Mouse (Mus musculus) CH12.LX (cell line): Measurements from ENCODE around the gene Macrod2. TPM values are rescaled to one million over a fixed set of nuclear protein-coding genes. Genes with fewer than 3 reads are reported as not detected.

Experiments
- DNase-seq: peaks from one replicate; pipeline ENCODE4 v3.0.0-alpha.2; 2013; ENCODE audit errors: extremely low read depth
- H3K27ac ChIP-seq: 2 replicates; pipeline ENCODE4 v1.5.1; 2012; ENCODE audit warnings: low read depth, mild to moderate bottlenecking, control low read depth, moderate library complexity; ENCODE audit not compliant: insufficient read depth
- H3K27me3 ChIP-seq: replicated peaks from 2 replicates; pipeline ENCODE3; 2012; ENCODE audit warnings: inconsistent platforms
- H3K36me3 ChIP-seq, 2 experiments: replicated peaks in 1 of 2; 2 replicates each; pipeline versions ENCODE3 to v1.6.1; 2012; ENCODE audit warnings: inconsistent platforms in 1 of 2, low read length in 1 of 2, mild to moderate bottlenecking in 1 of 2, mixed read lengths in 1 of 2, moderate library complexity in 1 of 2; ENCODE audit not compliant: control insufficient read depth in 1 of 2, insufficient read depth in 1 of 2
- H3K4me1 ChIP-seq, 2 experiments: 2 replicates each; pipeline ENCODE4 v1.6.1; 2012; ENCODE audit warnings: inconsistent platforms in 1 of 2, moderate library complexity in 1 of 2; ENCODE audit not compliant: insufficient read depth in 2 of 2, control insufficient read depth in 1 of 2
- H3K4me2 ChIP-seq: 2 replicates; pipeline ENCODE4 v1.6.1; 2012; ENCODE audit warnings: low read depth, mild to moderate bottlenecking, control low read depth; ENCODE audit not compliant: poor library complexity, insufficient read depth, severe bottlenecking
- H3K4me3 ChIP-seq, 3 experiments: fragments of 150-350 bp in 1 of 3; sonication (generic) in 1 of 3; replicated peaks in 1 of 3; 2 replicates each; pipeline versions ENCODE3 to v1.5.1; 2011 to 2012; ENCODE audit warnings: low read depth in 2 of 3, low read length in 2 of 3, mild to moderate bottlenecking in 2 of 3, moderate library complexity in 2 of 3, control low read depth in 1 of 3, improper control_type of control experiment in 1 of 3, inconsistent platforms in 1 of 3, mixed read lengths in 1 of 3; ENCODE audit not compliant: poor library complexity in 1 of 3
- H3K79me2 ChIP-seq: replicated peaks from 2 replicates; pipeline ENCODE4 v1.6.1; 2012; ENCODE audit warnings: mild to moderate bottlenecking, moderate library complexity; ENCODE audit not compliant: control insufficient read depth, poor library complexity, insufficient read depth, severe bottlenecking; ENCODE audit errors: extremely low read depth
- H3K9ac ChIP-seq: 2 replicates; pipeline ENCODE4 v1.6.1; 2012; ENCODE audit warnings: low read depth, mild to moderate bottlenecking, control low read depth, moderate library complexity; ENCODE audit not compliant: insufficient read depth
- H3K9me3 ChIP-seq: replicated peaks from 2 replicates; pipeline ENCODE3; 2012; ENCODE audit warnings: low read length, inconsistent platforms, mixed read lengths
- CHD2 ChIP-seq: IDR thresholded peaks from 2 replicates; pipeline ENCODE4 v1.6.1; 2011; ENCODE audit warnings: low read length, improper control_type of control experiment
- CTCF ChIP-seq, 2 experiments: IDR thresholded peaks in 1 of 2; conservative IDR thresholded peaks in 1 of 2; 2 replicates each; pipeline ENCODE4 v1.5.1; 2011 to 2012; ENCODE audit warnings: low read depth in 2 of 2, low read length in 2 of 2, improper control_type of control experiment in 1 of 2, inconsistent platforms in 1 of 2, mild to moderate bottlenecking in 1 of 2, moderate library complexity in 1 of 2
- E2F4 ChIP-seq: IDR thresholded peaks from 2 replicates; pipeline ENCODE4 v1.6.1; 2011; ENCODE audit warnings: low read depth, low read length, improper control_type of control experiment; ENCODE audit not compliant: insufficient replicate concordance
- EP300 ChIP-seq: IDR thresholded peaks from 2 replicates; pipeline ENCODE4 v1.6.1; 2011; ENCODE audit warnings: low read length, improper control_type of control experiment
- GABPA ChIP-seq: IDR thresholded peaks from 2 replicates; pipeline ENCODE4 v1.6.1; 2012; ENCODE audit warnings: low read depth, low read length, improper control_type of control experiment, inconsistent platforms; ENCODE audit not compliant: insufficient replicate concordance
- HCFC1 ChIP-seq: IDR thresholded peaks from 2 replicates; pipeline ENCODE4 v1.6.1; 2012; ENCODE audit warnings: low read depth, mild to moderate bottlenecking, inconsistent platforms, low read length, improper control_type of control experiment
- JUND ChIP-seq: conservative IDR thresholded peaks from 2 replicates; pipeline ENCODE4 v1.6.1; 2011; ENCODE audit warnings: low read depth, low read length, improper control_type of control experiment
- KAT2A ChIP-seq: IDR thresholded peaks from 2 replicates; pipeline ENCODE4 v1.6.1; 2012; ENCODE audit warnings: low read length, improper control_type of control experiment, inconsistent platforms; ENCODE audit not compliant: insufficient replicate concordance
- MAZ ChIP-seq: IDR thresholded peaks from 2 replicates; pipeline ENCODE4 v1.6.1; 2012; ENCODE audit warnings: low read depth, mild to moderate bottlenecking, inconsistent platforms, low read length, improper control_type of control experiment, moderate library complexity
- MEF2A ChIP-seq: IDR thresholded peaks from 2 replicates; pipeline ENCODE4 v1.6.1; 2014; ENCODE audit warnings: low read depth, mild to moderate bottlenecking, inconsistent platforms, low read length, improper control_type of control experiment, borderline replicate concordance
- MXI1 ChIP-seq: IDR thresholded peaks from 2 replicates; pipeline ENCODE4 v1.6.1; 2011; ENCODE audit warnings: mild to moderate bottlenecking, low read depth, low read length, improper control_type of control experiment
- MYC ChIP-seq: IDR thresholded peaks from 2 replicates; pipeline ENCODE4 v1.6.1; 2011; ENCODE audit warnings: low read depth, mild to moderate bottlenecking, improper control_type of control experiment, low read length
- NELFE ChIP-seq: IDR thresholded peaks from 2 replicates; pipeline ENCODE4 v1.6.1; 2011; ENCODE audit warnings: low read depth, low read length, improper control_type of control experiment
- PAX5 ChIP-seq: IDR thresholded peaks from 2 replicates; pipeline ENCODE4 v1.6.1; 2012; ENCODE audit warnings: low read length, inconsistent platforms, mixed read lengths
- POLR2AphosphoS2 ChIP-seq: IDR thresholded peaks from 2 replicates; pipeline ENCODE4 v1.6.1; 2011; ENCODE audit warnings: low read depth, low read length, improper control_type of control experiment
- SIN3A ChIP-seq: IDR thresholded peaks from 2 replicates; pipeline ENCODE4 v1.6.1; 2012; ENCODE audit warnings: low read length, improper control_type of control experiment, inconsistent platforms
- SMC3 ChIP-seq: IDR thresholded peaks from 2 replicates; pipeline ENCODE4 v1.6.1; 2011; ENCODE audit warnings: low read depth, low read length, improper control_type of control experiment
- TBP ChIP-seq: conservative IDR thresholded peaks from 2 replicates; pipeline ENCODE4 v1.6.1; 2011; ENCODE audit warnings: low read depth, low read length, improper control_type of control experiment
- USF1 ChIP-seq: IDR thresholded peaks from 2 replicates; pipeline ENCODE4 v1.6.1; 2014; ENCODE audit warnings: low read depth, mild to moderate bottlenecking, inconsistent platforms, low read length, improper control_type of control experiment
- USF2 ChIP-seq: conservative IDR thresholded peaks from 2 replicates; pipeline ENCODE4 v1.6.1; 2011; ENCODE audit warnings: low read depth, low read length, improper control_type of control experiment
- ZMIZ1 ChIP-seq: IDR thresholded peaks from 2 replicates; pipeline ENCODE4 v1.6.1; 2012; ENCODE audit warnings: low read depth, mild to moderate bottlenecking, inconsistent platforms, low read length, improper control_type of control experiment
- dilution Hi-C: fragments of 300-500 bp; cut with MboI; formaldehyde crosslinking; loops from 2 replicates; pipeline ENCODE4 v1.14.3; 2020; ENCODE audit warnings: low sequenced_read_pairs; ENCODE audit not compliant: extremely low pct_unique_long_range_greater_than_20kb, extremely low pct_ligation_motif_present
- in situ Hi-C: fragments of 300-500 bp; cut with MboI; formaldehyde crosslinking; loops from 3 replicates; pipeline ENCODE4 v1.14.3; 2019; ENCODE audit warnings: low sequenced_read_pairs, low pct_ligation_motif_present, low pct_unique_long_range_greater_than_20kb, mixed read lengths
- polyA plus RNA-seq: library from polyadenylated mRNA; unstranded; fragments of >175 nt; gene quantifications from 2 replicates; pipeline ENCODE4 v1.2.1, GENCODE M21; 2012; ENCODE audit warnings: low read depth; ENCODE audit not compliant: insufficient read length
- total RNA-seq, 2 experiments: library from RNA; depleted of rRNA; stranded (reverse); fragments of 300-350 nt in 1 of 2; fragments of >200 nt in 1 of 2; gene quantifications; 2 replicates each; pipeline ENCODE4 v1.2.3; 2012 to 2014

Macrod2 gene
- total and polyA plus RNA-seq, 3 experiments, result not detected

GRCm38 (mm10) chr2:142373978-142374377, 1978.9 kb downstream of the Macrod2 start:
- Histone ChIP-seq H3K9me3 (no peaks in the 10 kb centered on the region), H3K79me2 (no peaks in the 10 kb centered on the region), H3K9ac (no peak overlapping the region), H3K27ac (no peak overlapping the region), H3K27me3 (no peaks in the 10 kb centered on the region), H3K36me3 (no peaks in the 10 kb centered on the region)
- dilution Hi-C loops, result no loop called here
- DNase-seq, result no peak
- TF ChIP-seq SMC3 (no peak), SIN3A (no peak), E2F4 (no peak), MXI1 (no peak), EP300 (no peak), MYC (no peak), GABPA (no peak), MEF2A (no peak), POLR2AphosphoS2 (no peak)
- TF ChIP-seq, all 38 proteins: peak for 0
- no peaks in the 10 kb centered on the region for H3K4me1 ChIP-seq
- in situ Hi-C loops, result no loop called here
- H3K4me2 ChIP-seq, result no peak overlapping the region
- H3K4me3 ChIP-seq, result no peak overlapping the region

GRCm38 (mm10) chr2:142380563-142380962, 1985.5 kb downstream of the Macrod2 start:
- TF ChIP-seq CHD2, result no peak
- no peak for TF ChIP-seq MYC
- no peak for TF ChIP-seq NELFE
- no peak for TF ChIP-seq CTCF (conservative IDR thresholded peaks at IDR 0.05 in 1 of 2, IDR thresholded peaks at IDR 0.05 in 1 of 2; ENCODE audit: low read depth in 2 of 2, low read length in 2 of 2)
- no peak for TF ChIP-seq SMC3
- no peak for TF ChIP-seq TBP
- no peak for TF ChIP-seq PAX5
- TF ChIP-seq ZMIZ1, result no peak
- no peak for TF ChIP-seq MAZ
- TF ChIP-seq HCFC1, result no peak
- TF ChIP-seq USF2, result no peak
- TF ChIP-seq KAT2A, result no peak
- TF ChIP-seq JUND, result no peak
- no peak for TF ChIP-seq USF1
- H3K27ac ChIP-seq, result no peak overlapping the region
- dilution Hi-C loops (no loop called here), in situ Hi-C loops (no loop called here)
- H3K9me3 ChIP-seq, result peaks cover 6% of the 10 kb centered on the region
- no peaks in the 10 kb centered on the region for H3K36me3 ChIP-seq
- H3K79me2 ChIP-seq, result no peaks in the 10 kb centered on the region
- H3K27me3 ChIP-seq, result peaks cover 2% of the 10 kb centered on the region
- no peak overlapping the region for H3K4me2 ChIP-seq
- H3K4me3 ChIP-seq, result no peak overlapping the region
- no peak for DNase-seq
- no peaks in the 10 kb centered on the region for H3K4me1 ChIP-seq
- no peak overlapping the region for H3K9ac ChIP-seq
